Mouse (Mus musculus): ENCODE data around the gene Spice1.

DNA sequence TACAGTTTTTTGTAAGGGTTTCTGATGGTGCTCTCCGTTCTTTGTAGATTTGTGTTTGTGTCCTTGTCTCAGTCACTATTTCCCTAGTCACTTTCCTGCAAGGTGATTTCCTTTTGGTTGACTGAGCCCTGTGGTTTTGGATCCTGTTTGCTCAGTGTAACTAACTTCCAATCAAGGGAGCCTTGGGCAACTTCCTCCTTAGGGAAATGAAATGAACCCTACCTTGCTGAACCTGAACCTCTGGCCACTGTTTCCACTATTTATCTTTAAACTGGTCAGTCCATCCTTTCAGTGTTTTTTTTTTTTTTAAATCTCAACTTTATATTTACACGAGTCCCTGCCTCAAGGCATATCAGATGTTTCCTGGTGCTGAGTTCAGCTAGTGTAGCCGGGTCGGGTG lies 18.3 kb upstream of the Spice1 start:
- no peak for TF ChIP-seq POLR2A (IDR thresholded peaks at IDR 0.05; ENCODE audit: insufficient read depth, low read depth, low read length)
- no peak for TF ChIP-seq CTCF (IDR thresholded peaks at IDR 0.05)
- TF ChIP-seq EP300 (IDR thresholded peaks at IDR 0.05; ENCODE audit: insufficient read depth, low read depth, low read length): no peak
